Mouse (Mus musculus) neural tube, embryonic 15.5 days (tissue): Measurements from ENCODE around the gene Rgl2. TPM values are rescaled to one million over a fixed set of nuclear protein-coding genes. Genes with fewer than 3 reads are reported as not detected.
A peak's percentile ranks its signal among the peaks of the same experiment; 100 is the strongest.

Source experiments
- ATAC-seq: fragments of 200-750 bp; cut with Nextera tagmentation; 2 replicates; pipeline ENCODE4 v1.8.0; 2017; ENCODE audit warnings: mild to moderate bottlenecking, moderate TSS enrichment, moderate library complexity; ENCODE audit not compliant: low FRiP score
- H3K27ac ChIP-seq: fragments of 300-500 bp; sonication (generic); replicated peaks from 2 replicates; pipeline ENCODE4 v1.5.1; 2015; ENCODE audit warnings: mild to moderate bottlenecking, inconsistent platforms
- H3K27me3 ChIP-seq: fragments of 300-500 bp; sonication (generic); replicated peaks from 2 replicates; pipeline ENCODE4 v1.6.1; 2015; ENCODE audit warnings: inconsistent platforms
- H3K36me3 ChIP-seq: fragments of 300-500 bp; sonication (generic); 2 replicates; pipeline ENCODE4 v1.6.1; 2015; ENCODE audit warnings: inconsistent platforms
- H3K4me1 ChIP-seq: fragments of 300-500 bp; sonication (generic); 2 replicates; pipeline ENCODE4 v1.6.1; 2015; ENCODE audit warnings: inconsistent platforms
- H3K4me2 ChIP-seq: fragments of 300-500 bp; sonication (generic); 2 replicates; pipeline ENCODE4 v1.6.1; 2015; ENCODE audit warnings: inconsistent platforms, mild to moderate bottlenecking, moderate library complexity
- H3K4me3 ChIP-seq: fragments of 300-500 bp; sonication (generic); replicated peaks from 2 replicates; pipeline ENCODE4 v1.5.1; 2015; ENCODE audit warnings: mild to moderate bottlenecking, inconsistent platforms
- H3K9ac ChIP-seq: fragments of 300-500 bp; sonication (generic); replicated peaks from 2 replicates; pipeline ENCODE4 v1.6.1; 2015; ENCODE audit warnings: mild to moderate bottlenecking, inconsistent platforms
- H3K9me3 ChIP-seq: fragments of 300-500 bp; sonication (generic); replicated peaks from 2 replicates; pipeline ENCODE4 v1.6.1; 2016; ENCODE audit warnings: inconsistent platforms
- WGBS: fragments of 180-500 bp; shearing (Covaris S2); methylation state at CpG from one replicate; pipeline ENCODE4 v1.1.7; 2015; ENCODE audit warnings: mixed read lengths; 5-methylcytosine and 5-hydroxymethylcytosine counted together
- polyA plus RNA-seq: library from polyadenylated mRNA; unstranded; fragments of >200 nt; fragmentation: Nextera tagmentation; extraction: Ambion mirVana; gene quantifications from 2 replicates; pipeline ENCODE4 v1.2.1, GENCODE M21; 2015

The Rgl2 gene
- polyA plus RNA-seq, 1 experiment from 2014 or later, result 58.8 TPM

DNA sequence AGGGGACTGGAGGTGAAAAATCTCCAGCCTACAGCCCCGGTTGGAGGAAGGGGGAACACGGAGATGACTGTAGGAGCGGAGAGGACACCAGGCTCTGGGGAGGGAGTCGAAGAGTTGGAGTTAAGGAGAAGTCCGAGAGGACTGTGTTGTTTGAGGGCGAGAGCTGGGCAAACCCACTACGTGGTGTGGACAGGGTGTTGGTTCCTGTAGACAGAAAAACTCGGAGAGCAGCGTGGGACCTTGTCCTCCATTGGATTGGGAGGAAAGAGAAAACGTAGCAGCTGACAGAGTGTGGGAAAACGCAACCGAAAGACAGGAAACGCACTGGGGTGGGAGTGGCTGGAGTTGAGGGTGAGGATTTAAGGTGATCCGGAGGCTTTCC is 19.5 kb upstream of the Rgl2 start:
- peak overlapping the region; percentile 91 for H3K9ac ChIP-seq
- H3K4me3 ChIP-seq, result peak overlapping the region; percentile 87
- peak overlapping the region; percentile 95 for H3K4me2 ChIP-seq
- no peaks in the 10 kb centered on the region for H3K9me3 ChIP-seq
- H3K27ac ChIP-seq, result peak overlapping the region; percentile 89
- peaks cover 53% of the 10 kb centered on the region for H3K4me1 ChIP-seq
- peak; percentile 5; the same call in 1 of the 2 replicates for ATAC-seq
- under 1% methylated on average over 14 of the region's 14 CpGs for WGBS
- no peaks in the 10 kb centered on the region for H3K27me3 ChIP-seq
- peaks cover 34% of the 10 kb centered on the region for H3K36me3 ChIP-seq

DNA sequence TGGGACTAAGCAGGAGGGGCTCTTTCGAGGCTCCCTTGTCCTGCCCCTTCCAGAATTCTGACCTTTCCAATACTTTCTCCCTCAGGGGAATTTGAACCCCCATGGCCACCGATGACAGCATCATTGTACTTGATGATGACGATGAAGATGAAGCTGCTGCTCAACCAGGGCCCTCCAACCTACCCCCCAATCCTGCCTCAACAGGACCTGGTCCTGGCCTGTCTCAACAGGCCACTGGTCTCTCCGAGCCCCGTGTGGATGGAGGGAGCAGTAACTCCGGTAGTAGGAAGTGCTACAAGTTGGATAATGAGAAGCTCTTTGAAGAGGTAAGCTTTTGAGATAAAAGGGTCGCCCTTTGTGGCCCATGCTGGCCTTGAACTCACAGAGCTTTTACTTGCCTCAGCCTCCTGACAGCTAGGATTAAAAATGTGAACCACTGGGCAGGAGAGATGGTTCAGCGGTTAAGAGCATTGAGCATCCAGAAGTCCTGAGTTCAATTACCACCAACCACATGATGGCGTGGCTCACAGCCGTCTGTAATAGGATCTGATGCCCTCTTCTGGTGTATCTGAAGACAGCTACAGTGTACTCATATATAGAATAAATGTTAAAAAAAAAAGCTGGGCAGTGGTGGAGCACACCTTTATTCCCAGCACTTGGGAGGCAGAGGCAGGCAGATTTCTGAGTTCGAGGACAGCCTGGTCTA is 18.8 kb upstream of the Rgl2 start:
- no peak for ATAC-seq
- peak overlapping the region; percentile 87 for H3K4me3 ChIP-seq
- H3K27ac ChIP-seq, result peak overlapping the region; percentile 89; the same call in 1 of the 2 replicates
- no peaks in the 10 kb centered on the region for H3K27me3 ChIP-seq
- WGBS, result 66% methylated on average over 11 of the region's 11 CpGs
- peak overlapping the region; percentile 91 for H3K9ac ChIP-seq
- H3K9me3 ChIP-seq, result no peaks in the 10 kb centered on the region
- peak overlapping the region; percentile 95 for H3K4me2 ChIP-seq
- peaks cover 59% of the 10 kb centered on the region for H3K4me1 ChIP-seq
- peaks cover 38% of the 10 kb centered on the region for H3K36me3 ChIP-seq

DNA sequence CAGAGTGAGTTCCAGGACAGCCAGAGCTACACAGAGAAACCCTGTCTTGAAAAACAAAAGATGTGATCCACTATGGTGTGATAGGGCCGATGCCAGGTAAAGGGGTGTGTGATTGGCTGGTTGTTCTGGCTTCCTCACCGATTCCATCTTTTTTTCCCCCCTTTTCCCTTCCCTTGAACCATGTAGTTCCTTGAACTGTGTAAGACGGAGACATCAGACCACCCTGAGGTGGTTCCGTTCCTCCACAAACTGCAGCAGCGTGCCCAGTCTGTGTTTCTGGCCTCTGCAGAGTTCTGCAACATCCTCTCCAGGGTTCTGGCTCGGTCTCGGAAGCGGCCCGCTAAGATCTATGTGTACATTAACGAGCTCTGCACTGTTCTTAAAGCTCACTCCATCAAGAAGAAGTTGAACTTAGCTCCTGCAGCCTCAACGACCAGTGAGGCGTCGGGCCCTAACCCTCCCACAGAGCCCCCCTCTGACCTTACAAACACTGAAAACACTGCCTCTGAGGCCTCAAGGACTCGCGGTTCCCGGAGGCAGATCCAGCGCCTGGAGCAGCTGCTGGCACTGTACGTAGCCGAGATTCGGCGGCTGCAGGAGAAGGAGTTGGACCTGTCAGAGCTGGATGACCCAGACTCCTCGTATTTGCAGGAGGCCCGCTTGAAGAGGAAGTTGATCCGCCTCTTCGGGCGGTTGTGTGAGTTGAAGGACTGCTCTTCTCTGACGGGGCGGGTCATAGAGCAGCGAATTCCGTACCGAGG is 18.1 kb upstream of the Rgl2 start:
- Histone ChIP-seq H3K27me3 (no peaks in the 10 kb centered on the region), H3K4me1 (peaks cover 60% of the 10 kb centered on the region), H3K4me2 (no peak overlapping the region), H3K4me3 (no peak overlapping the region), H3K9ac (no peak overlapping the region), H3K36me3 (peaks cover 38% of the 10 kb centered on the region), H3K9me3 (no peaks in the 10 kb centered on the region), H3K27ac (no peak overlapping the region)
- 94% methylated on average over 31 of the region's 31 CpGs for WGBS
- ATAC-seq, result no peak

DNA sequence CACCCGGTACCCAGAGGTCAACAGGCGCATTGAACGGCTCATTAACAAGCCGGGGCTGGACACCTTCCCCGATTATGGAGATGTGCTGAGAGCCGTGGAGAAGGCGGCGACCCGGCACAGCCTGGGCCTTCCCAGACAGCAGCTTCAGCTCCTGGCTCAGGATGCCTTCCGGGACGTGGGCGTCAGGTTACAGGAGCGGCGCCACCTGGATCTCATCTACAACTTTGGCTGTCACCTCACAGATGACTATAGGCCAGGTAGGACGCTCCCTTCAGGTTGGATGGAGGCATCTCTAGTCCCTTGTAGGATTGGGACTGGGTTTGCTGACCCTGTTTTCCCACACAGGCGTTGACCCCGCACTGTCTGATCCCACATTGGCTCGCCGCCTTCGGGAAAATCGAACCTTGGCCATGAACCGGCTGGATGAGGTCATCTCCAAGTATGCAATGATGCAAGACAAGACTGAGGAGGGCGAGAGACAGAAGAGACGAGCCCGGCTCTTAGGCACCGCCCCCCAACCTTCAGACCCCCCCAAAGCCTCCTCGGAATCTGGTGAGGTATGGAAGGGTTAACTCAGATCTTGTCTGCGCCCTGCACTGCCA is 17.4 kb upstream of the Rgl2 start:
- H3K9me3 ChIP-seq, result no peaks in the 10 kb centered on the region
- no peak overlapping the region for H3K4me2 ChIP-seq
- H3K4me3 ChIP-seq, result no peak overlapping the region
- ATAC-seq, result no peak
- 93% methylated on average over 28 of the region's 28 CpGs for WGBS
- 0 out of 2 replicates have a peak overlapping the region, but pooled peaks have one; percentile 10 for H3K9ac ChIP-seq
- peaks cover 38% of the 10 kb centered on the region for H3K36me3 ChIP-seq
- H3K27ac ChIP-seq, result no peak overlapping the region
- peaks cover 66% of the 10 kb centered on the region for H3K4me1 ChIP-seq
- no peaks in the 10 kb centered on the region for H3K27me3 ChIP-seq

DNA sequence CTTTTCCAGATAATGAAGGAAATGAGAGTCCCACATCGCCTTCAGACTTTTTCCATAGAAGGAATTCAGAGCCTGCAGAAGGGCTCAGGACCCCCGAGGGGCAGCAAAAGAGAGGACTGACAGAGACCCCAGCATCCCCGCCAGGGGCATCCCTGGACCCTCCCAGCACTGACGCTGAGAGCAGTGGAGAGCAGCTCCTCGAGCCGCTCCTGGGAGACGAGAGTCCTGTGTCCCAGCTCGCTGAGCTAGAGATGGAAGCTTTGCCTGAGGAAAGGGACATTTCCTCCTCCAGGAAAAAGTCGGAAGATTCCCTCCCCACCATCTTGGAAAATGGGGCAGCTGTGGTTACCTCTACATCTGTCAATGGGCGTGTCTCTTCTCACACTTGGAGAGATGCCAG is 16.1 kb upstream of the Rgl2 start:
- no peak overlapping the region for H3K27ac ChIP-seq
- 93% methylated on average over 10 of the region's 10 CpGs for WGBS
- no peaks in the 10 kb centered on the region for H3K9me3 ChIP-seq
- no peak overlapping the region for H3K4me3 ChIP-seq
- H3K36me3 ChIP-seq, result peaks cover 41% of the 10 kb centered on the region
- H3K4me2 ChIP-seq, result no peak overlapping the region
- H3K27me3 ChIP-seq, result no peaks in the 10 kb centered on the region
- peaks cover 67% of the 10 kb centered on the region for H3K4me1 ChIP-seq
- ATAC-seq, result no peak
- no peak overlapping the region for H3K9ac ChIP-seq

DNA sequence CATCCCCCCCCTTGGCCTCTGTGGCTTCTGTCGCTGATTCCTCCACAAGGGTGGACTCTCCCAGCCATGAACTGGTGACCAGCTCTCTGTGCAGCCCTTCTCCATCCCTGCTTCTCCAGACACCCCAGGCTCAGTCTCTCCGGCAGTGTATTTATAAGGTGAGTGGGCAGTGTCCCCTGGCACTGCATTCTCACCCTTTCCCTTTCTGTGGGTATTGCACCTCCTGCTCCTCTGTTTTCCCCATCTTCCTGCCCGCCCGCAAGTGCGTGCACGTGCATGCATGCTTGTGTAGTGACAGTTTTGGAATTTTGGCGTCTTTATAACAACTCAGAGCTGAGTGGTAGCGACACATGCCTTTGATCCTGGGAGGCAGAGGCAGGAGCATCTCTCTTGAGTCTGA is 15.4 kb upstream of the Rgl2 start:
- Histone ChIP-seq H3K27me3 (no peaks in the 10 kb centered on the region), H3K4me2 (no peak overlapping the region), H3K27ac (no peak overlapping the region), H3K4me3 (no peak overlapping the region), H3K9ac (no peak overlapping the region), H3K9me3 (no peaks in the 10 kb centered on the region), H3K4me1 (peaks cover 72% of the 10 kb centered on the region), H3K36me3 (peaks cover 43% of the 10 kb centered on the region)
- ATAC-seq, result no peak
- 97% methylated on average over 8 of the region's 8 CpGs for WGBS

DNA sequence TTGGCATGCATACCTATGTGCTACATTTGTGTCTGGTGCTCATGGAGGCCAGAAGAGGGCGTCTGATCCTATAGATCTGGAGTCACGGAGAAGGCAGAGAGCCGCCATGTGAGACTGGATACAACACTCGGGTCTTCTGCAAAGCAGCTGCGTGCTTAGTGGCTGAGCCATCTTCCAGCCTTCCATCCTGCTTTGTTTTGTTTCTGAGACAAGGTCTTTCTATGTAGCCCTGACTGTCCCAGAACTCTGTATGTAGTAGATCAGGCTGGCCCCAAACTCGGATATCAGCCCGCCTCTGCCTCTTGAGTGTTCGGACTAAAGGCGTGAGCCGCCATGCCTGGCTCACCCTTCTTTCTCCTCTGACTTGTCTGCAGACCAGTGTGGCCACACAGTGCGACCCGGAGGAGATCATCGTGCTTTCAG is 14.4 kb upstream of the Rgl2 start:
- Histone ChIP-seq H3K4me3 (0 out of 2 replicates have a peak overlapping the region, but pooled peaks have one; percentile 54), H3K27ac (no peak overlapping the region; the same call in 1 of the 2 replicates), H3K27me3 (no peaks in the 10 kb centered on the region), H3K9me3 (no peaks in the 10 kb centered on the region), H3K9ac (no peak overlapping the region), H3K4me2 (peak overlapping the region; percentile 79), H3K4me1 (peaks cover 79% of the 10 kb centered on the region), H3K36me3 (peaks cover 43% of the 10 kb centered on the region)
- 68% methylated on average over 13 of the region's 13 CpGs for WGBS
- no peak for ATAC-seq

DNA sequence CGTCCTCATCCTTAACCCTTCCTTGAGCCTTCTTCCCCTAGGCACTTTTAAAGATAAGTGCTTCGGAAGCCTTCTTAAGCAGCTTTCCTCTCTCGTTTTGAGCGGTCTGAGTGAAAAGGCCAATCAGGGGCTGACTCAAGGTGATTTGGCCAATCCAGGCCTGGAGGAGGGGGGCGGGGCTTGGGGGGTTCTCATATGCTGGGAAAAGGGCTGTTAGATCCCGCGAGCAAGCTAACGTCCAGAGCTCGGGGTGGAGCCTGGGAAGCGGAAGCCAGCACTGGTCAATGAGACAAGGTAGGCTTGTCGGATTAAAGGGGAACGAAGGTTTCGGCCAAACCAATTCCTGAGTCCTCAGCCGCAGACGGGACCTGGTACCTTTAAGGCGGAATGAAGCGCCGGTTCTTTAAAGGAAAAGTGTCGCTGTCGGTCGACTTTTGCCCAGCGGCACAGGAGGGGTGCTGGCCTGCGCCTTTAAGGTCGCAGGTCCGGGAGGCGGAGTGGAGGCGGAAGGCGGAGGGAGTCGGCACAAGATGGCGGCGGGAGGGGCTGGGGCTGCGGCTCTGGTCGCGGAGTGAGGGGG is 13.6 kb upstream of the Rgl2 start, which contains the start of the genes Tapbp and Zbtb22:
TSS of gene Tapbp (plus strand) at position 229 of the 580 bp plus-strand sequence.
TSS of gene Zbtb22 (plus strand) at position 234 of the 580 bp plus-strand sequence.
- WGBS, result under 1% methylated on average over 34 of the region's 34 CpGs
- H3K27ac ChIP-seq, result peak within 1 kb of the TSS; percentile 88

DNA sequence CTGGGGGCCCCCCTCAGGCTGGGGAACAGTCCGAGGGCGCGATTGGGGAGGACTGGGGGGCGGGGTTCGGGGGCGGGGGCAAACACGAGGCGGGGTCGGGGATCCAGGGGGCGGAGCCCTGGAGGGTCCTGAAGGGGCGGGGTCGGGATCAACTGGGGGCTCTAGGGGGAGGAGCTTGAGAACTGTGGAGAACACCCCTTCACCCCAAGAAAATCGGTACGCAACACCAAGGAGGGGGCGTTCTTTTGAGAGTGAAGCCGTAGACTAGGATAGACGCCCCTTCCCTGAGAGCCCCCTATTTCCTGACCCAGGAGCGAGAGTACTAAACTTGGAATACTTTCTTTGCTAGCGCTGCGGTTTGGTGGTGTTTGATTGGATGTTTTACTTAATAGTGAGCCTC is 13.0 kb upstream of the Rgl2 start:
- peak overlapping the region; percentile 49 for H3K9ac ChIP-seq
- peak overlapping the region; percentile 54 for H3K4me3 ChIP-seq
- no peaks in the 10 kb centered on the region for H3K9me3 ChIP-seq
- peak; percentile 42 for ATAC-seq
- peaks cover 41% of the 10 kb centered on the region for H3K36me3 ChIP-seq
- H3K4me2 ChIP-seq, result peak overlapping the region; percentile 79
- no peaks in the 10 kb centered on the region for H3K27me3 ChIP-seq
- peak overlapping the region; percentile 88 for H3K27ac ChIP-seq
- peaks cover 78% of the 10 kb centered on the region for H3K4me1 ChIP-seq
- under 1% methylated on average over 16 of the region's 20 CpGs for WGBS

More for the DNA sequence above, 13.6 kb upstream of the Rgl2 start, which contains the start of the genes Tapbp and Zbtb22:
- no peaks in the 10 kb centered on the region for H3K9me3 ChIP-seq
- H3K4me1 ChIP-seq, result peaks cover 79% of the 10 kb centered on the region
- H3K36me3 ChIP-seq, result peaks cover 43% of the 10 kb centered on the region
- H3K9ac ChIP-seq, result peak within 1 kb of the TSS; percentile 49
- H3K4me3 ChIP-seq, result peak within 1 kb of the TSS; percentile 54
- peak; percentile 89 for ATAC-seq
- H3K27me3 ChIP-seq, result no peaks in the 10 kb centered on the region
- peak within 1 kb of the TSS; percentile 79 for H3K4me2 ChIP-seq

DNA sequence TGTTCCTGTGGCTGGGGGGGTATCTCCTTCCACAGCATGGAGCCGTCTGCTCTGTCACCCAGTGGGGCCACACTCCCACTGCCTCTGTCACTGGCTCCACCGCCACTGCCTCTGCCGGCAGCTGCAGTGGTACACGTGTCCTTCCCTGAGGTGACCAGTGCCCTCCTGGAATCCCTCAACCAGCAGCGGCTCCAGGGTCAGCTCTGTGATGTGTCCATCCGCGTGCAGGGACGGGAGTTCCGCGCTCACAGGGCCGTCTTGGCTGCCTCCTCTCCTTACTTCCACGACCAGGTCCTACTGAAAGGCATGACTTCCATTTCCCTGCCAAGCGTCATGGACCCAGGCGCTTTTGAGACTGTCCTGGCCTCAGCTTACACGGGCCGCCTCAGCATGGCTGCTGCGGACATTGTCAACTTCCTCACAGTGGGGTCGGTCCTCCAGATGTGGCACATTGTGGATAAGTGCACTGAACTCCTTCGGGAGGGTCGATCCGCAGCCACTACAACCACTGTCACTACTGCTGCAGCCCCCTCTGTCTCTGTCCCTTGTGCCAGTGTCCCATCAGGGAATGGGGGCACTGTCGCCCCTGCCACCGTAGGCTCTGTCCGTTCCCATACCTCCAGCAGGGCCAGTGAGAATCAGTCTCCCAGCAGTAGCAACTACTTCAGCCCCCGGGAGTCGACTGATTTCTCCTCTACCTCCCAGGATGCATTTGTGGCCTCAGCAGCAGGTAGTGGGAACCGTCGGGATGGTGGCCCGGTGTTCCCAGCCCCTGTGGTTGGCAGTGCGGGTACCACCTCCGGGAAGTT is 12.3 kb upstream of the Rgl2 start:
- peak overlapping the region; percentile 79 for H3K4me2 ChIP-seq
- peak overlapping the region; percentile 49; the same call in 1 of the 2 replicates for H3K9ac ChIP-seq
- no peak overlapping the region for H3K27ac ChIP-seq
- H3K4me3 ChIP-seq, result peak overlapping the region; percentile 54
- H3K4me1 ChIP-seq, result peaks cover 72% of the 10 kb centered on the region
- H3K9me3 ChIP-seq, result no peaks in the 10 kb centered on the region
- ATAC-seq, result no peak
- 75% methylated on average over 31 of the region's 31 CpGs for WGBS
- peaks cover 33% of the 10 kb centered on the region for H3K36me3 ChIP-seq
- H3K27me3 ChIP-seq, result no peaks in the 10 kb centered on the region
